In the genomic region with DNA sequence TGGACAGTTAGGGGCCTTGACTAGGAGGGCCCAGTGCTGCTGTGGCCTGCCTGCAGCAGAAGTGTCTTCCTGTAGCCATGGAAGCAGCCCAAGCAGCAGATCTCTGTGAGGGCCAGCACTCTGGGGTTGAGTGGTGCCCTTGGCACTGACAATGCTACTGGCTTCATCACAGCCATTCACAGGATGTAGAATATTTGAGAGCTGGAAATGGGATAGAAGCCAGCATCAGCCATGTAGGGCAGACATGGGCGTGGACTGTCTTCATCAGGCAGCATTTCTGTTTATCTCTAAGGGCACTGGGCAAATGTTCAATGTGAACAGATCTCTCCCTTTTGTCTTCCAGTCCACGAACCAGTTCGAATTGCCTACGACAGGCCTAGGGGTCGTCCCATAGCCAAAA, we compare ENCODE assay signal across 19 mouse cellular contexts. TPM values are rescaled to one million over a fixed set of nuclear protein-coding genes. Genes with fewer than 3 reads are reported as not detected.
DNase-seq lines count a peak whose midpoint lies in the region; ATAC-seq and TF ChIP-seq lines count a peak whose summit lies in the region.
"Had no signal": no experiment of that assay in that cellular context is flagged by ENCODE, and none has a peak within 500 bp of the region (broad histone marks: within the 10 kb centered on the region; RNA-seq: fewer than 3 reads in every experiment).

No protein-coding gene starts in this region.

- H3K9ac ChIP-seq in hindbrain, postnatal 0 days (replicated peaks; ENCODE audit: low read length), result no peak overlapping the region
- H3K9ac ChIP-seq in hindbrain, embryonic 11.5 days (ENCODE audit: low read depth, low read length), result no peak overlapping the region
- no peak overlapping the region for H3K9ac ChIP-seq in heart, postnatal 0 days (replicated peaks; ENCODE audit: low read depth, low read length)
- no peak overlapping the region for H3K9ac ChIP-seq in midbrain, embryonic 13.5 days (replicated peaks)
- no peak overlapping the region for H3K9ac ChIP-seq in midbrain, embryonic 16.5 days (ENCODE audit: low read depth, low read length)
- H3K9ac ChIP-seq: embryonic facial prominence, embryonic 15.5 days; forebrain, embryonic 13.5 days; hindbrain, embryonic 15.5 days; limb, embryonic 12.5 days had no signal

- no peak for DNase-seq in hindbrain, postnatal 0 days (ENCODE audit: low spot score)
- DNase-seq in hindbrain, embryonic 11.5 days (ENCODE audit: low spot score), result no peak
- peak; percentile 87 for DNase-seq in heart, postnatal 0 days (ENCODE audit: low spot score)
- peak; percentile 35 for DNase-seq in lung, postnatal 14 days
- DNase-seq in kidney, postnatal 14 days, result no peak
- DNase-seq: adrenal gland, adult 8-10 months; cerebellum, adult 9-10 months; kidney, adult 11 months; kidney, postnatal 4 days; right cerebral cortex, postnatal 14 days; thymus, adult 18-20 months had no signal

- WGBS in hindbrain, postnatal 0 days, result 86% methylated on average over 5 of the region's 5 CpGs
- WGBS in hindbrain, embryonic 11.5 days, result 98% methylated on average over 5 of the region's 5 CpGs
- 57% methylated on average over 5 of the region's 5 CpGs for WGBS in bone marrow, adult 2 months
- WGBS in heart, postnatal 0 days, result 43% methylated on average over 5 of the region's 5 CpGs
- WGBS in midbrain, embryonic 13.5 days, result 89% methylated on average over 5 of the region's 5 CpGs
- WGBS in midbrain, embryonic 16.5 days, result 95% methylated on average over 5 of the region's 5 CpGs

- no peak for TF ChIP-seq EP300 in heart, postnatal 0 days (IDR thresholded peaks at IDR 0.05; ENCODE audit: low read depth)

- TF ChIP-seq POLR2A in bone marrow, adult 2 months (IDR thresholded peaks at IDR 0.05; ENCODE audit: borderline replicate concordance, control insufficient read depth, low read depth, low read length), result no peak

- H3K27ac ChIP-seq in hindbrain, postnatal 0 days, result no peak overlapping the region
- no peak overlapping the region for H3K27ac ChIP-seq in hindbrain, embryonic 11.5 days (ENCODE audit: low read depth, low read length)
- H3K27ac ChIP-seq in bone marrow, adult 2 months (ENCODE audit: control insufficient read depth, insufficient read depth, low read depth, low read length, poor library complexity), result peak overlapping the region; percentile 50
- peak overlapping the region; percentile 79 for H3K27ac ChIP-seq in heart, postnatal 0 days (ENCODE audit: low read depth)
- H3K27ac ChIP-seq in midbrain, embryonic 13.5 days, result no peak overlapping the region
- H3K27ac ChIP-seq in midbrain, embryonic 16.5 days (ENCODE audit: low read length), result no peak overlapping the region
- H3K27ac ChIP-seq: embryonic facial prominence, embryonic 15.5 days; forebrain, embryonic 13.5 days; hindbrain, embryonic 15.5 days; left cerebral cortex, adult 2 months; limb, embryonic 12.5 days had no signal

- TF ChIP-seq CTCF in hindbrain, postnatal 0 days (IDR thresholded peaks at IDR 0.05; ENCODE audit: low read depth), result no peak
- TF ChIP-seq CTCF in bone marrow, adult 2 months (IDR thresholded peaks at IDR 0.05; ENCODE audit: control insufficient read depth, insufficient read depth, low read length), result no peak
- TF ChIP-seq CTCF in heart, postnatal 0 days (IDR thresholded peaks at IDR 0.05; ENCODE audit: low read depth), result no peak

- no peaks in the 10 kb centered on the region for H3K4me1 ChIP-seq in hindbrain, postnatal 0 days (ENCODE audit: insufficient read depth, low read length)
- no peaks in the 10 kb centered on the region for H3K4me1 ChIP-seq in hindbrain, embryonic 11.5 days (replicated peaks; ENCODE audit: control insufficient read depth, insufficient read depth, low read length)
- no peaks in the 10 kb centered on the region; the same call in none of the 2 replicates for H3K4me1 ChIP-seq in bone marrow, adult 2 months (ENCODE audit: control insufficient read depth, insufficient read depth, low read length)
- H3K4me1 ChIP-seq in heart, postnatal 0 days (ENCODE audit: control insufficient read depth, insufficient read depth), result peaks cover 13% of the 10 kb centered on the region
- H3K4me1 ChIP-seq in midbrain, embryonic 13.5 days (replicated peaks), result no peaks in the 10 kb centered on the region
- no peaks in the 10 kb centered on the region for H3K4me1 ChIP-seq in midbrain, embryonic 16.5 days (ENCODE audit: control insufficient read depth, insufficient read depth, low read length)
- H3K4me1 ChIP-seq: embryonic facial prominence, embryonic 15.5 days; forebrain, embryonic 13.5 days; hindbrain, embryonic 15.5 days; limb, embryonic 12.5 days had no signal

- no peaks in the 10 kb centered on the region for H3K9me3 ChIP-seq in hindbrain, postnatal 0 days (ENCODE audit: low read length)
- no peaks in the 10 kb centered on the region for H3K9me3 ChIP-seq in hindbrain, embryonic 11.5 days (ENCODE audit: control insufficient read depth, low read length)
- no peaks in the 10 kb centered on the region for H3K9me3 ChIP-seq in heart, postnatal 0 days (replicated peaks; ENCODE audit: control insufficient read depth, low read length)
- no peaks in the 10 kb centered on the region for H3K9me3 ChIP-seq in midbrain, embryonic 13.5 days
- H3K9me3 ChIP-seq in midbrain, embryonic 16.5 days (replicated peaks; ENCODE audit: control insufficient read depth, low read length, poor library complexity, severe bottlenecking), result no peaks in the 10 kb centered on the region
- H3K9me3 ChIP-seq: embryonic facial prominence, embryonic 15.5 days; forebrain, embryonic 13.5 days; hindbrain, embryonic 15.5 days; limb, embryonic 12.5 days had no signal

- no peak overlapping the region for H3K4me2 ChIP-seq in hindbrain, postnatal 0 days (ENCODE audit: low read depth, low read length)
- no peak overlapping the region for H3K4me2 ChIP-seq in hindbrain, embryonic 11.5 days (replicated peaks; ENCODE audit: low read depth, low read length)
- no peak overlapping the region for H3K4me2 ChIP-seq in heart, postnatal 0 days (ENCODE audit: low read depth, low read length)
- H3K4me2 ChIP-seq in midbrain, embryonic 13.5 days (replicated peaks), result no peak overlapping the region
- H3K4me2 ChIP-seq in midbrain, embryonic 16.5 days (ENCODE audit: low read length), result no peak overlapping the region
- H3K4me2 ChIP-seq: embryonic facial prominence, embryonic 15.5 days; forebrain, embryonic 13.5 days; hindbrain, embryonic 15.5 days; limb, embryonic 12.5 days had no signal

- peaks cover 79% of the 10 kb centered on the region for H3K36me3 ChIP-seq in hindbrain, postnatal 0 days (ENCODE audit: insufficient read depth, low read length)
- H3K36me3 ChIP-seq in hindbrain, embryonic 11.5 days (ENCODE audit: control insufficient read depth, insufficient read depth, low read length), result peaks cover 47% of the 10 kb centered on the region
- H3K36me3 ChIP-seq in heart, postnatal 0 days (replicated peaks; ENCODE audit: control insufficient read depth, insufficient read depth, low read length), result peaks cover 89% of the 10 kb centered on the region
- peaks cover 100% of the 10 kb centered on the region for H3K36me3 ChIP-seq in midbrain, embryonic 13.5 days
- peaks cover 66% of the 10 kb centered on the region for H3K36me3 ChIP-seq in midbrain, embryonic 16.5 days (ENCODE audit: control insufficient read depth, insufficient read depth, low read length)

- ATAC-seq in hindbrain, postnatal 0 days, result peak; percentile 44; the same call in 1 of the 2 replicates
- no peak for ATAC-seq in hindbrain, embryonic 11.5 days (ENCODE audit: low FRiP score)
- peak; percentile 87 for ATAC-seq in heart, postnatal 0 days (ENCODE audit: insufficient read depth, low read depth)
- ATAC-seq in midbrain, embryonic 13.5 days, result no peak
- no peak for ATAC-seq in midbrain, embryonic 16.5 days
- ATAC-seq: forebrain, embryonic 13.5 days had no signal

- H3K27me3 ChIP-seq in hindbrain, postnatal 0 days (ENCODE audit: insufficient read depth, low read length), result no peaks in the 10 kb centered on the region
- H3K27me3 ChIP-seq in hindbrain, embryonic 11.5 days (ENCODE audit: control insufficient read depth, insufficient read depth, low read length), result no peaks in the 10 kb centered on the region
- no peaks in the 10 kb centered on the region for H3K27me3 ChIP-seq in heart, postnatal 0 days (ENCODE audit: control insufficient read depth, insufficient read depth, low read length)
- H3K27me3 ChIP-seq in midbrain, embryonic 13.5 days, result no peaks in the 10 kb centered on the region
- no peaks in the 10 kb centered on the region for H3K27me3 ChIP-seq in midbrain, embryonic 16.5 days (ENCODE audit: control insufficient read depth, insufficient read depth, low read depth, low read length)
- H3K27me3 ChIP-seq: embryonic facial prominence, embryonic 15.5 days; forebrain, embryonic 13.5 days; hindbrain, embryonic 15.5 days; limb, embryonic 12.5 days had no signal

- H3K4me3 ChIP-seq in hindbrain, postnatal 0 days (ENCODE audit: low read length), result no peak overlapping the region
- no peak overlapping the region for H3K4me3 ChIP-seq in hindbrain, embryonic 11.5 days (ENCODE audit: low read depth, low read length)
- no peak overlapping the region for H3K4me3 ChIP-seq in bone marrow, adult 2 months (replicated peaks; ENCODE audit: control insufficient read depth, low read depth, low read length)
- H3K4me3 ChIP-seq in heart, postnatal 0 days (ENCODE audit: low read depth, low read length), result no peak overlapping the region
- no peak overlapping the region for H3K4me3 ChIP-seq in midbrain, embryonic 13.5 days (replicated peaks)
- H3K4me3 ChIP-seq in midbrain, embryonic 16.5 days (ENCODE audit: low read depth, low read length), result no peak overlapping the region
- H3K4me3 ChIP-seq: embryonic facial prominence, embryonic 15.5 days; forebrain, embryonic 13.5 days; hindbrain, embryonic 15.5 days; left cerebral cortex, adult 2 months; limb, embryonic 12.5 days had no signal

RNA-seq across cellular contexts. Expression of a gene that starts 24.0 kb away (rescaled TPM):
- 40.3 and 42.3 TPM in 2 replicates for total RNA-seq in hindbrain, postnatal 0 days (2014; rRNA removed)
- polyA plus RNA-seq in hindbrain, postnatal 0 days (2015; fragmentation: Nextera tagmentation; extraction: Ambion mirVana), result 20.4 and 21.2 TPM in 2 replicates
- 50.4 and 51.6 TPM in 2 replicates for polyA plus RNA-seq in hindbrain, embryonic 11.5 days (2014; fragmentation: Nextera tagmentation; extraction: Ambion mirVana)
- 12.1 and 25.6 TPM in 2 replicates for polyA plus RNA-seq in bone marrow, adult 2 months (2011; ENCODE audit: insufficient read depth, insufficient read length, low replicate concordance, missing spikeins)
- 29.1 and 38.9 TPM in 2 replicates for total RNA-seq in heart, postnatal 0 days (2014; rRNA removed; ENCODE audit: low replicate concordance)
- polyA plus RNA-seq in heart, postnatal 0 days (2015; fragmentation: Nextera tagmentation; extraction: Ambion mirVana), result 19.5 TPM in 2 replicates
- 57.7 and 61.5 TPM in 2 replicates for polyA plus RNA-seq in midbrain, embryonic 13.5 days (2015; fragmentation: Nextera tagmentation; extraction: Ambion mirVana)
- 26.3 and 29.9 TPM in 2 replicates for polyA plus RNA-seq in midbrain, embryonic 16.5 days (2015; fragmentation: Nextera tagmentation; extraction: Ambion mirVana)

RNA-seq across cellular contexts. Expression of a gene that starts 24.3 kb away (rescaled TPM):
- total RNA-seq in hindbrain, postnatal 0 days (2014; rRNA removed), result 108 TPM in 2 replicates
- polyA plus RNA-seq in hindbrain, postnatal 0 days (2015; fragmentation: Nextera tagmentation; extraction: Ambion mirVana), result 96.4 and 102 TPM in 2 replicates
- polyA plus RNA-seq in hindbrain, embryonic 11.5 days (2014; fragmentation: Nextera tagmentation; extraction: Ambion mirVana), result 34.0 and 37.5 TPM in 2 replicates
- 2.9 and 9.8 TPM in 2 replicates for polyA plus RNA-seq in bone marrow, adult 2 months (2011; ENCODE audit: insufficient read depth, insufficient read length, low replicate concordance, missing spikeins)
- total RNA-seq in heart, postnatal 0 days (2014; rRNA removed; ENCODE audit: low replicate concordance), result 20.1 and 26.5 TPM in 2 replicates
- polyA plus RNA-seq in heart, postnatal 0 days (2015; fragmentation: Nextera tagmentation; extraction: Ambion mirVana), result 11.9 and 13.1 TPM in 2 replicates
- polyA plus RNA-seq in midbrain, embryonic 13.5 days (2015; fragmentation: Nextera tagmentation; extraction: Ambion mirVana), result 74.2 and 77.6 TPM in 2 replicates
- polyA plus RNA-seq in midbrain, embryonic 16.5 days (2015; fragmentation: Nextera tagmentation; extraction: Ambion mirVana), result 116 and 133 TPM in 2 replicates

RNA-seq across cellular contexts. Expression of a gene that starts 24.6 kb away (rescaled TPM):
- total RNA-seq in hindbrain, postnatal 0 days (2014; rRNA removed), result 123 and 128 TPM in 2 replicates
- polyA plus RNA-seq in hindbrain, postnatal 0 days (2015; fragmentation: Nextera tagmentation; extraction: Ambion mirVana), result 56.7 and 61.4 TPM in 2 replicates
- 46.5 and 46.8 TPM in 2 replicates for polyA plus RNA-seq in hindbrain, embryonic 11.5 days (2014; fragmentation: Nextera tagmentation; extraction: Ambion mirVana)
- 89.1 and 192 TPM in 2 replicates for polyA plus RNA-seq in bone marrow, adult 2 months (2011; ENCODE audit: insufficient read depth, insufficient read length, low replicate concordance, missing spikeins)
- total RNA-seq in heart, postnatal 0 days (2014; rRNA removed; ENCODE audit: low replicate concordance), result 32.0 and 48.7 TPM in 2 replicates
- polyA plus RNA-seq in heart, postnatal 0 days (2015; fragmentation: Nextera tagmentation; extraction: Ambion mirVana), result 14.5 and 15.5 TPM in 2 replicates
- 84.2 and 86.0 TPM in 2 replicates for polyA plus RNA-seq in midbrain, embryonic 13.5 days (2015; fragmentation: Nextera tagmentation; extraction: Ambion mirVana)
- polyA plus RNA-seq in midbrain, embryonic 16.5 days (2015; fragmentation: Nextera tagmentation; extraction: Ambion mirVana), result 104 TPM in 2 replicates

RNA-seq across cellular contexts. Expression of a gene that starts 43.7 kb away (rescaled TPM):
- total RNA-seq in hindbrain, postnatal 0 days (2014; rRNA removed), result 36.4 and 53.8 TPM in 2 replicates
- 40.4 and 47.5 TPM in 2 replicates for polyA plus RNA-seq in hindbrain, postnatal 0 days (2015; fragmentation: Nextera tagmentation; extraction: Ambion mirVana)
- 43.3 and 50.1 TPM in 2 replicates for polyA plus RNA-seq in hindbrain, embryonic 11.5 days (2014; fragmentation: Nextera tagmentation; extraction: Ambion mirVana)
- 32.3 and 33.4 TPM in 2 replicates for polyA plus RNA-seq in bone marrow, adult 2 months (2011; ENCODE audit: insufficient read depth, insufficient read length, low replicate concordance, missing spikeins)
- total RNA-seq in heart, postnatal 0 days (2014; rRNA removed; ENCODE audit: low replicate concordance), result 33.1 and 35.6 TPM in 2 replicates
- 24.4 and 26.7 TPM in 2 replicates for polyA plus RNA-seq in heart, postnatal 0 days (2015; fragmentation: Nextera tagmentation; extraction: Ambion mirVana)
- 50.0 and 54.6 TPM in 2 replicates for polyA plus RNA-seq in midbrain, embryonic 13.5 days (2015; fragmentation: Nextera tagmentation; extraction: Ambion mirVana)
- 40.3 and 45.0 TPM in 2 replicates for polyA plus RNA-seq in midbrain, embryonic 16.5 days (2015; fragmentation: Nextera tagmentation; extraction: Ambion mirVana)

RNA-seq across cellular contexts. Expression of a gene that starts 43.7 kb away (rescaled TPM):
- total RNA-seq in hindbrain, postnatal 0 days (2014; rRNA removed), result 126 and 159 TPM in 2 replicates
- polyA plus RNA-seq in hindbrain, postnatal 0 days (2015; fragmentation: Nextera tagmentation; extraction: Ambion mirVana), result 286 and 291 TPM in 2 replicates
- polyA plus RNA-seq in hindbrain, embryonic 11.5 days (2014; fragmentation: Nextera tagmentation; extraction: Ambion mirVana), result 268 and 278 TPM in 2 replicates
- polyA plus RNA-seq in bone marrow, adult 2 months (2011; ENCODE audit: insufficient read depth, insufficient read length, low replicate concordance, missing spikeins), result 85.8 and 91.7 TPM in 2 replicates
- total RNA-seq in heart, postnatal 0 days (2014; rRNA removed; ENCODE audit: low replicate concordance), result 154 and 193 TPM in 2 replicates
- polyA plus RNA-seq in heart, postnatal 0 days (2015; fragmentation: Nextera tagmentation; extraction: Ambion mirVana), result 294 and 295 TPM in 2 replicates
- 273 and 290 TPM in 2 replicates for polyA plus RNA-seq in midbrain, embryonic 13.5 days (2015; fragmentation: Nextera tagmentation; extraction: Ambion mirVana)
- polyA plus RNA-seq in midbrain, embryonic 16.5 days (2015; fragmentation: Nextera tagmentation; extraction: Ambion mirVana), result 261 and 268 TPM in 2 replicates

Comparison
In these comparisons a context has a peak if more than half of its experiments do, and no peak if none do; other contexts are left out.
1. ATAC-seq: peak in hindbrain, postnatal 0 days (single experiment) and heart, postnatal 0 days (single experiment); none in hindbrain, embryonic 11.5 days (single experiment), midbrain, embryonic 13.5 days (single experiment) and midbrain, embryonic 16.5 days (single experiment).
2. DNase-seq: peak in heart, postnatal 0 days (single experiment) and lung, postnatal 14 days (single experiment); none in hindbrain, postnatal 0 days (single experiment), hindbrain, embryonic 11.5 days (single experiment) and kidney, postnatal 14 days (single experiment).
3. H3K27ac ChIP-seq: peak in bone marrow, adult 2 months (single experiment) and heart, postnatal 0 days (single experiment); none in hindbrain, postnatal 0 days (single experiment), hindbrain, embryonic 11.5 days (single experiment), midbrain, embryonic 13.5 days (single experiment) and midbrain, embryonic 16.5 days (single experiment).